Mouse (Mus musculus) small intestine, adult 2 months (tissue): ENCODE data around the gene Atf6b. TPM values are rescaled to one million over a fixed set of nuclear protein-coding genes. Genes with fewer than 3 reads are reported as not detected.

Experiments
- H3K27ac ChIP-seq: fragments of 200-500 bp; 2 replicates; pipeline ENCODE4 v1.5.1; 2012; ENCODE audit warnings: low read depth, low read length, control low read depth, inconsistent platforms; ENCODE audit not compliant: insufficient read depth
- H3K27me3 ChIP-seq: fragments of 200-500 bp; 2 replicates; pipeline ENCODE4 v1.6.1; 2012; ENCODE audit warnings: mild to moderate bottlenecking, moderate library complexity, low read length, inconsistent platforms; ENCODE audit not compliant: control insufficient read depth, insufficient read depth
- H3K36me3 ChIP-seq: fragments of 200-500 bp; 2 replicates; pipeline ENCODE4 v1.6.1; 2012; ENCODE audit warnings: mild to moderate bottlenecking, low read length, control low read depth, inconsistent platforms; ENCODE audit not compliant: control insufficient read depth, insufficient read depth
- H3K4me1 ChIP-seq: fragments of 200-500 bp; 2 replicates; pipeline ENCODE4 v1.6.1; 2012; ENCODE audit warnings: low read length, inconsistent platforms, mixed read lengths; ENCODE audit not compliant: control insufficient read depth, insufficient read depth, insufficient read length
- H3K4me3 ChIP-seq: fragments of 200-500 bp; 2 replicates; pipeline ENCODE4 v1.5.1; 2012; ENCODE audit warnings: low read depth, mild to moderate bottlenecking, control low read depth, inconsistent platforms, low read length, moderate library complexity
- CTCF ChIP-seq: fragments of 200-500 bp; IDR thresholded peaks from 2 replicates; pipeline ENCODE4 v1.5.1; 2012; ENCODE audit warnings: low read depth, mild to moderate bottlenecking, control low read depth, inconsistent platforms, low read length, moderate library complexity, mixed read lengths; ENCODE audit not compliant: insufficient replicate concordance, insufficient read length; ENCODE audit errors: extremely low read depth
- POLR2A ChIP-seq: fragments of 200-500 bp; IDR thresholded peaks from 2 replicates; pipeline ENCODE4 v1.6.1; 2012; ENCODE audit warnings: low read depth, mild to moderate bottlenecking, control low read depth, inconsistent platforms, low read length, moderate library complexity
- WGBS: fragments of 180-500 bp; shearing (Covaris S2); methylation state at CpG from one replicate; pipeline ENCODE4 v1.1.7; 2018; 5-methylcytosine and 5-hydroxymethylcytosine counted together
- polyA plus RNA-seq: library from polyadenylated mRNA; depleted of rRNA; stranded (reverse); fragments of >200 nt; gene quantifications from 2 replicates; pipeline ENCODE4 v1.2.3, GENCODE M21; 2012

Gene Atf6b
- polyA plus RNA-seq, 1 experiment: 48.0 TPM

DNA sequence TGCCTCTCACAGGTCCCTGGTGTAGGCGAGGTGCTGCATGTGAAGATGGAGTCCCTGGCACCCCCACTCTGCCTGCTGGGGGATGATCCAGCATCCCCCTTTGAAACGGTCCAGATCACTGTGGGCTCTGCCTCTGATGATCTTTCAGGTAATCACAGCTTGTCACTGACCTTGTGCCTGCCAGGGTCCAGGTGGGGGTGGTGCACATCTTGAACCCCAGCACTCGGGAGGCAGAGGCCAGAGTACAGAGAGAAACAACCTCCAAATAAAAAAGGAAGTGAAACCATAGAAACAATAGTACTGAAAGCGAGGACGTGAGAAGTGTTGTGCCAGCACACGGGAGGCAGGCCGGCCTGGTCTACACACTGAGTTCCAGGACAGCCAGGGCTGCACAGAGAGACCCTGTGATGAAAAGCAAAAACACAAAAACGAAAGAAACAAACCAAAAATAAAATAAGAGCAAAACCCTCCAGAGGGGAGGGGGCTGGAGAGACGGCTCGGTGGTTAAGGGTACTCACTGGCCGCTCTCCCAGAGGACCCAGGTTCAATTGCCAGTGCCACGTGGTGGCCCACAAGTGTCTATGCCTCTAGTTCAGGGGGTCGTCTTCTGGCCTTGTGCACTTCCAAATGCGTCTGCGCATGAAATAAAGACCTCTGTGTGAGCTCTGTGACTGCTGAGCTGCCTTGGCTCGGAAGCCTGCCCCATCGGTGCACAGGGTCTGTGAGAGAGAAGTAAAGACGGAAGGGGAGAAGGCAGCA, 2.3 kb downstream of the Atf6b start:
- peaks cover 30% of the 10 kb centered on the region for H3K36me3 ChIP-seq
- TF ChIP-seq POLR2A: no peak
- no peak for TF ChIP-seq CTCF
- 84% methylated on average over 18 of the region's 18 CpGs for WGBS

DNA sequence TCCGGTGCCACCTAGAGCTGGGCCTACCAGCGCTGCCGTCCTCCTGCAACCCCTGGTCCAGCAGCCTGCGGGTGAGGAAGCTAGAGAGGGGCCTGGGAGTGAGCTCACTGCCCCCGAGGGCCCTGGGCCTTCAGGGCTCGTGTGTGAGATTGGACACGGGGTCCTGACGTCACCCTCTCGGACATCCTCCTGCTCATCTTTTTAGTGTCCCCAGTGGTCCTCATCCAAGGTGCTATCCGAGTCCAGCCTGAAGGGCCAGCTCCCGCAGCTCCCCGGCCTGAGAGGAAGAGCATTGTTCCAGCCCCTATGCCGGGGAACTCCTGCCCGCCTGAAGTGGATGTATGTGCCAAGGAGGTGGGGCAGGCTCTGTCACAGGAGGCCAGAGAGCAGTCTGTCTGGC, 3.8 kb downstream of the Atf6b start:
- Histone ChIP-seq H3K4me3 (no peak overlapping the region), H3K27me3 (no peaks in the 10 kb centered on the region), H3K4me1 (peaks cover 11% of the 10 kb centered on the region), H3K36me3 (peaks cover 32% of the 10 kb centered on the region), H3K27ac (no peak overlapping the region)
- 92% methylated on average over 14 of the region's 14 CpGs for WGBS
- no peak for TF ChIP-seq POLR2A
- no peak for TF ChIP-seq CTCF

More for the DNA sequence above, 2.3 kb downstream of the Atf6b start:
- H3K4me3 ChIP-seq: no peak overlapping the region
- H3K27ac ChIP-seq: no peak overlapping the region
- H3K4me1 ChIP-seq: peaks cover 8% of the 10 kb centered on the region
- H3K27me3 ChIP-seq: no peaks in the 10 kb centered on the region

DNA sequence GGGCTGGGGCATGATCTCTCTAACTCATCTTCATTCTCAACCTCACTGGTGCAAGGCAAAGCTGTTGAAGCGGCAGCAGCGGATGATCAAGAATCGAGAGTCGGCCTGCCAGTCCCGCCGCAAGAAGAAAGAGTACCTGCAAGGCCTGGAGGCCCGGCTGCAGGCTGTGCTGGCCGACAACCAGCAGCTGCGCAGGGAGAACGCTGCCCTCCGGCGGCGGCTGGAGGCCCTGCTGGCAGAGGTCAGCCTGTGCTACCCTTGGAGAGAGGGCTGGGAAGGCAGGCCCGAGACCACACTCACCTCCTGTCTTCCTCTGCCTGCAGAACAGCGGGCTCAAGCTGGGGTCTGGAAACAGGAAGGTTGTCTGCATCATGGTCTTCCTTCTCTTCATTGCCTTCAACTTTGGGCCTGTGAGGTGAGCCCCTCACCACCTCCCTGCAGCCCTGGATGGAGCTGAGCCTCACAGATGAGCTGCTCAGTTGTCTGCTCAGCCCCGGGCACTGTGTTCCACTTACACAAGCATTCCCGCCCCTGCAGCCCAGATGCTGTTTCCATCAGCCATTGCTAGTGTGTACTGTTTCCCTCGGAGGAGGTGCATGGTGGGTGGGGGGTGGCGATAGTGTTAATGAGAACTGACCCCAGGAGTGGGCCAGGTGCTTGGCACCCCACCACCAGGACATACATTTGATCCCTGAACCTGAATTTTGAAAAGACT, 4.7 kb downstream of the Atf6b start:
- Histone ChIP-seq H3K27me3 (no peaks in the 10 kb centered on the region), H3K4me3 (no peak overlapping the region), H3K36me3 (peaks cover 32% of the 10 kb centered on the region), H3K27ac (no peak overlapping the region), H3K4me1 (peaks cover 12% of the 10 kb centered on the region)
- TF ChIP-seq POLR2A (no peak), CTCF (peak; percentile 35; the same call in 1 of the 2 replicates)
- 56% methylated on average over 19 of the region's 19 CpGs for WGBS

DNA sequence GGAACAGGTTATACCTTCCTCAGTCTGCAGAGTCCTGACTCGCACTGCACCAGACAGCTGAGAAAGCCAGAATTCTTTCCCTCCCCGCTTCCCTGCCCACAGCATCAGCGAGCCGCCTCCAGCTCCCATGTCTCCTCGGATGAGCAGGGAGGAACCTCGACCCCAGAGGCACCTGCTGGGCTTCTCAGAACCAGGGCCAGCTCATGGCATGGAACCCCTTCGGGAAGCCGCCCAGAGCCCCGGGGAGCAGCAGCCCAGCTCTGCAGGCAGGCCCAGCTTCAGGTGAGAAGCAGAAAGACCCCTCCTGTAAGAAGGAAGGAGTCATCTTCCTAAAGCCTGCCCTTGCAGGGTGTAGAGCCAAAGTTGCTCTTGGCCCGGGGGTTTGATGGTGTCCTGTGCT, 5.6 kb downstream of the Atf6b start:
- Histone ChIP-seq H3K4me3 (no peak overlapping the region), H3K4me1 (peaks cover 11% of the 10 kb centered on the region), H3K27ac (no peak overlapping the region), H3K27me3 (no peaks in the 10 kb centered on the region), H3K36me3 (peaks cover 32% of the 10 kb centered on the region)
- TF ChIP-seq POLR2A: no peak
- TF ChIP-seq CTCF: no peak
- WGBS: 88% methylated on average over 10 of the region's 10 CpGs

DNA sequence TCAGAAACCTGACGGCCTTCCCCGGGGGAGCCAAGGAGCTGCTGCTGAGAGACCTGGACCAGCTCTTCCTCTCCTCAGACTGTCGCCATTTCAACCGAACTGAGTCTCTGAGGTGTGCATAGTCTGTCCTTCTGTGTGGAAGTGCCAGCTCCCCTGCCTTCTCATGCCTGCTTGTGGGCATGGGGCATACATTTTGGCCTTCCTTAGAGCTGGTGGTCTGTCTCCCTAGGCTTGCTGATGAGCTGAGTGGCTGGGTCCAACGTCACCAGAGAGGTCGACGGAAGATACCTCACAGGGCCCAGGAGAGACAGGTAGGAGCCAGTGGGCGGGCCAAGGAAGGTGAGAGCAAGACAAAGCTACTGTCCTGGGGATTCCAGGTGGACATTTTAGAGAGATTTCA, 6.0 kb downstream of the Atf6b start:
- no peak overlapping the region for H3K4me3 ChIP-seq
- TF ChIP-seq POLR2A (no peak), CTCF (no peak)

DNA sequence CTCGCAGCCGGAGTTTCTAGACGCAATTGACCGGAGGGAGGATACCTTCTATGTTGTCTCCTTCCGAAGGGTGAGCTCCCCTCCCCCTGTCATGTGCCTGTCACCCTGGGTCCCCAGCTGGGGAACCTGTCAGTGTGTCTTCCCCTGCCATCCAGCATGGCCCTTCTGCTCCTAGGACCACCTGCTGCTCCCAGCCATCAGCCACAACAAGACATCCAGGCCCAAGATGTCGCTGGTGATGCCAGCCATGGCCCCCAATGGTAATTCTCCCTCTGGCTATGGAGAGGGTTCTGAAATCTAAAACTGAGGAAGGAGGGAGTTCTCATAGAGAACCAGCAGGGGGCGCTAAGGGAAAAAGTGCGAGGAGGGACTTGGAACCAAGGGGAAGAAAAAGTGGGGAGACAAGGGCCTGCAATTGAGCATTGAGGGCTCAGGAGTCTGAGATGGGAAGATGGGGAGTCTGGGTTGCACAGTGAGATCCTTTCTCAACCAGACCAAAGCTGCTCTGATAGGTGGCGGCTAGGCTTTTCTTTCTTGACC, 6.9 kb downstream of the Atf6b start:
- Histone ChIP-seq H3K27ac (no peak overlapping the region), H3K4me3 (no peak overlapping the region), H3K4me1 (peaks cover 7% of the 10 kb centered on the region), H3K36me3 (peaks cover 32% of the 10 kb centered on the region), H3K27me3 (no peaks in the 10 kb centered on the region)
- WGBS: 63% methylated on average over 9 of the region's 9 CpGs
- no peak for TF ChIP-seq POLR2A
- peak; percentile 73; the same call in 1 of the 2 replicates for TF ChIP-seq CTCF

More for the DNA sequence above, 6.0 kb downstream of the Atf6b start:
- WGBS: 95% methylated on average over 8 of the region's 8 CpGs
- H3K27ac ChIP-seq: no peak overlapping the region
- peaks cover 9% of the 10 kb centered on the region for H3K4me1 ChIP-seq
- peaks cover 32% of the 10 kb centered on the region for H3K36me3 ChIP-seq
- H3K27me3 ChIP-seq: no peaks in the 10 kb centered on the region

DNA sequence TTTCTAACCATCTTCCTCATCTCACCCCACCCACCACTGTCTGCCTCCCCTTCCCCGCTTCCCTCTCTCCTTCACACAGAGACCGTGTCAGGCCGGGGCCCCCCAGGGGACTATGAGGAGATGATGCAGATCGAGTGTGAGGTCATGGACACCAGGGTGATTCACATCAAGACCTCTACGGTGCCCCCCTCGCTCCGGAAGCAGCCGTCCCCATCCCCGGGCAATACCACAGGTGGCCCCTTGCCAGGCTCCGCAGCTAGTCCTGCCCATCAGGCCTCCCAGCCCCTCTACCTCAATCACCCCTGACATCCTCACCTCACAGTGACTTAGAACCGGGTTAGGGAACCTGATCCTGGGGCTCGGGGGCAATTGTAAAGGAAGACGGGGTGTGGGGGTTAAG, 7.4 kb downstream of the Atf6b start:
- no peak overlapping the region for H3K4me3 ChIP-seq
- WGBS: 92% methylated on average over 13 of the region's 13 CpGs
- H3K27me3 ChIP-seq: no peaks in the 10 kb centered on the region
- no peak for TF ChIP-seq CTCF
- peaks cover 32% of the 10 kb centered on the region for H3K36me3 ChIP-seq
- 0 out of 2 replicates have a peak overlapping the region, but pooled peaks have one; percentile 67 for H3K27ac ChIP-seq
- H3K4me1 ChIP-seq: peaks cover 7% of the 10 kb centered on the region
